ENCODE assay signal across 14 mouse cellular contexts in genomic region chr1:133417113-133417512, GRCm38 (mm10). TPM values are rescaled to one million over a fixed set of nuclear protein-coding genes. Genes with fewer than 3 reads are reported as not detected.
A peak's percentile ranks its signal among the peaks of the same experiment; 100 is the strongest.
DNase-seq lines count a peak whose midpoint lies in the region; ATAC-seq and TF ChIP-seq lines count a peak whose summit lies in the region.
"Had no signal": no experiment of that assay in that cellular context is flagged by ENCODE, and none has a peak within 500 bp of the region (broad histone marks: within the 10 kb centered on the region; RNA-seq: fewer than 3 reads in every experiment).

No protein-coding gene starts in this region.

- TF ChIP-seq CTCF in lung, adult 2 months (IDR thresholded peaks at IDR 0.05; ENCODE audit: insufficient read depth, low read length), result no peak

- TF ChIP-seq POLR2A in lung, adult 2 months (IDR thresholded peaks at IDR 0.05; ENCODE audit: borderline replicate concordance, extremely low read depth, low read depth, low read length), result no peak

- H3K4me3 ChIP-seq in heart, embryonic 16.5 days (ENCODE audit: low read length), result no peak overlapping the region
- no peak overlapping the region for H3K4me3 ChIP-seq in lung, adult 2 months (replicated peaks; ENCODE audit: extremely low read depth, low read depth, low read length)
- no peak overlapping the region for H3K4me3 ChIP-seq in intestine, embryonic 14.5 days (ENCODE audit: low read depth, low read length)
- H3K4me3 ChIP-seq in neural tube, embryonic 12.5 days, result no peak overlapping the region
- H3K4me3 ChIP-seq: embryonic facial prominence, embryonic 12.5 days; hindbrain, embryonic 15.5 days; limb, embryonic 15.5 days had no signal

- ATAC-seq in heart, embryonic 16.5 days (replicated peaks; ENCODE audit: extremely low read depth, insufficient read depth, low FRiP score), result no peak
- ATAC-seq in intestine, embryonic 14.5 days (replicated peaks; ENCODE audit: low FRiP score, low TSS enrichment, low read depth), result no peak
- no peak for ATAC-seq in neural tube, embryonic 12.5 days (ENCODE audit: low FRiP score, low read depth)
- ATAC-seq in megakaryocyte, adult 5-6 weeks (ENCODE audit: poor library complexity, severe bottlenecking), result no peak

- 67% methylated on average over 3 of the region's 3 CpGs for WGBS in heart, embryonic 16.5 days
- WGBS in lung, adult 2 months, result 48% methylated on average over 3 of the region's 3 CpGs
- 59% methylated on average over 3 of the region's 3 CpGs for WGBS in intestine, embryonic 14.5 days
- WGBS in neural tube, embryonic 12.5 days, result 68% methylated on average over 3 of the region's 3 CpGs

- DNase-seq in heart, postnatal 10 days, result no peak
- peak; percentile 17 for DNase-seq in lung, adult 2 months
- DNase-seq in lung, postnatal 4 days, result no peak
- DNase-seq in intestine, embryonic 14.5 days (ENCODE audit: low spot score), result no peak
- DNase-seq in retina, embryonic 14.5 days (ENCODE audit: low spot score), result no peak
- DNase-seq: adrenal gland, postnatal 36 days; cerebellum, postnatal 25 days; thymus, postnatal 25 days had no signal

- intact Hi-C loops in heart, postnatal 10 days (cut with DNase I), result no loop called here

- H3K9ac ChIP-seq in heart, embryonic 16.5 days (ENCODE audit: low read length), result no peak overlapping the region
- no peak overlapping the region for H3K9ac ChIP-seq in intestine, embryonic 14.5 days (ENCODE audit: low read length)
- no peak overlapping the region for H3K9ac ChIP-seq in neural tube, embryonic 12.5 days
- H3K9ac ChIP-seq: embryonic facial prominence, embryonic 12.5 days; limb, embryonic 15.5 days had no signal

- peaks cover 36% of the 10 kb centered on the region for H3K4me1 ChIP-seq in heart, embryonic 16.5 days (ENCODE audit: control insufficient read depth, insufficient read depth, low read length)
- H3K4me1 ChIP-seq in lung, adult 2 months (ENCODE audit: control insufficient read depth, insufficient read depth, low read length), result peaks cover 63% of the 10 kb centered on the region
- H3K4me1 ChIP-seq in intestine, embryonic 14.5 days (replicated peaks; ENCODE audit: control insufficient read depth, insufficient read depth, low read length), result peaks cover 71% of the 10 kb centered on the region
- H3K4me1 ChIP-seq in neural tube, embryonic 12.5 days, result peaks cover 48% of the 10 kb centered on the region

- H3K36me3 ChIP-seq in heart, embryonic 16.5 days (ENCODE audit: control insufficient read depth, insufficient read depth), result no peaks in the 10 kb centered on the region
- H3K36me3 ChIP-seq in intestine, embryonic 14.5 days (ENCODE audit: control insufficient read depth, insufficient read depth, low read length), result no peaks in the 10 kb centered on the region
- no peaks in the 10 kb centered on the region for H3K36me3 ChIP-seq in neural tube, embryonic 12.5 days
- H3K36me3 ChIP-seq: embryonic facial prominence, embryonic 12.5 days; hindbrain, embryonic 15.5 days; limb, embryonic 15.5 days had no signal

- no peak overlapping the region for H3K27ac ChIP-seq in heart, embryonic 16.5 days (ENCODE audit: low read length)
- peak overlapping the region; percentile 3; the same call in 1 of the 2 replicates for H3K27ac ChIP-seq in intestine, embryonic 14.5 days (ENCODE audit: low read depth)
- H3K27ac ChIP-seq in neural tube, embryonic 12.5 days, result no peak overlapping the region
- H3K27ac ChIP-seq: embryonic facial prominence, embryonic 12.5 days; hindbrain, embryonic 15.5 days; limb, embryonic 15.5 days had no signal

- 0 out of 2 replicates have a peak overlapping the region, but pooled peaks have one; percentile 89 for H3K4me2 ChIP-seq in heart, embryonic 16.5 days (ENCODE audit: low read depth, low read length)
- H3K4me2 ChIP-seq in intestine, embryonic 14.5 days (ENCODE audit: low read length), result no peak overlapping the region
- peak overlapping the region; percentile 61; the same call in 1 of the 2 replicates for H3K4me2 ChIP-seq in neural tube, embryonic 12.5 days (replicated peaks)

- no peaks in the 10 kb centered on the region for H3K27me3 ChIP-seq in heart, embryonic 16.5 days (ENCODE audit: control insufficient read depth, insufficient read depth, low read length)
- H3K27me3 ChIP-seq in intestine, embryonic 14.5 days (replicated peaks; ENCODE audit: control insufficient read depth, insufficient read depth, low read length), result no peaks in the 10 kb centered on the region
- no peaks in the 10 kb centered on the region for H3K27me3 ChIP-seq in neural tube, embryonic 12.5 days (replicated peaks)
- H3K27me3 ChIP-seq: embryonic facial prominence, embryonic 12.5 days; hindbrain, embryonic 15.5 days had no signal

- H3K9me3 ChIP-seq in heart, embryonic 16.5 days (replicated peaks; ENCODE audit: control insufficient read depth, low read length), result no peaks in the 10 kb centered on the region
- no peaks in the 10 kb centered on the region for H3K9me3 ChIP-seq in intestine, embryonic 14.5 days (ENCODE audit: control insufficient read depth, low read length)
- H3K9me3 ChIP-seq in neural tube, embryonic 12.5 days, result no peaks in the 10 kb centered on the region
- H3K9me3 ChIP-seq: embryonic facial prominence, embryonic 12.5 days; hindbrain, embryonic 15.5 days; limb, embryonic 15.5 days had no signal

RNA-seq across cellular contexts. Expression of gene Sox13, which starts 7.1 kb away (rescaled TPM):
- 4.3 and 5.8 TPM in 2 replicates for polyA plus RNA-seq in heart, embryonic 16.5 days (2015; fragmentation: Nextera tagmentation; extraction: Ambion mirVana)
- total RNA-seq in heart, postnatal 10 days (2021), result 10 to 100 TPM; 29.6 to 33.4 TPM
- polyA plus RNA-seq in lung, adult 2 months (2012; rRNA removed), result 134 and 144 TPM in 2 replicates
- polyA plus RNA-seq in intestine, embryonic 14.5 days (2014; fragmentation: Nextera tagmentation; extraction: Ambion mirVana), result 12.1 and 12.3 TPM in 2 replicates
- 14.2 and 14.8 TPM in 2 replicates for polyA plus RNA-seq in neural tube, embryonic 12.5 days (2016; fragmentation: Nextera tagmentation; extraction: Ambion mirVana)
- 0.76 and 1.3 TPM in 2 replicates for total RNA-seq in megakaryocyte, adult 5-6 weeks (2015)
- total RNA-seq in megakaryocyte, adult 5-6 weeks (2017), result 0.24 and 0.70 TPM in 2 replicates

RNA-seq across cellular contexts. Expression of gene Etnk2, which starts 53.7 kb away (rescaled TPM):
- 1.7 and 2.1 TPM in 2 replicates for polyA plus RNA-seq in heart, embryonic 16.5 days (2015; fragmentation: Nextera tagmentation; extraction: Ambion mirVana)
- 1 to 10 TPM in 1 of 2 experiments, under 1 TPM in 1; 0.82 to 1.1 TPM for total RNA-seq in heart, postnatal 10 days (2021)
- polyA plus RNA-seq in lung, adult 2 months (2012; rRNA removed), result 0.59 and 0.93 TPM in 2 replicates
- polyA plus RNA-seq in intestine, embryonic 14.5 days (2014; fragmentation: Nextera tagmentation; extraction: Ambion mirVana), result 3.7 and 4.6 TPM in 2 replicates
- polyA plus RNA-seq in neural tube, embryonic 12.5 days (2016; fragmentation: Nextera tagmentation; extraction: Ambion mirVana), result 5.6 TPM in 2 replicates
- total RNA-seq in megakaryocyte, adult 5-6 weeks (2015), result not detected in 2 replicates
- total RNA-seq in megakaryocyte, adult 5-6 weeks (2017), result not detected in 2 replicates
